In the genomic region with DNA sequence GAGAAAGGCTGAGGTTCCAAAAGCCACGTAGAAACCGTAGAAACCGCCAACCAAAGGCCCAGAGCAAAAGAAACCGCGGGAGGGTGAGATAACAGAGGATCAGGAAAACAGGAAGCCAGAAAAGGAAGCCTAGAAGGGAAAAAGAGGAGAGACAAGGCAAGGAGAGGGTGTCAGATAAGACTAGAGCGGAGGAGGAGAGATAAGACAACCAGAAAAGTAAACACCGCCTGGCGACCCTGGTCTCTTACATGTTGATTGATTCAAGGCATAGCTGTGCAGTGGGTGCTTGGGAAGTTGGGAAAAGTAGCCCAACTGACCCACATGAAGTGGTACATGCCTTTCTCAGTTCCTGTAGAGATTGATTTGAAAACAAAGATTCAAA, we compare ENCODE assay signal across 12 mouse cellular contexts. TPM values are rescaled to one million over a fixed set of nuclear protein-coding genes. Genes with fewer than 3 reads are reported as not detected.
DNase-seq lines count a peak whose midpoint lies in the region; ATAC-seq and TF ChIP-seq lines count a peak whose summit lies in the region.
"Had no signal": no experiment of that assay in that cellular context is flagged by ENCODE, and none has a peak within 500 bp of the region (broad histone marks: within the 10 kb centered on the region; RNA-seq: fewer than 3 reads in every experiment).

No protein-coding gene starts in this region.

- TF ChIP-seq POLR2A in heart, adult 2 months (IDR thresholded peaks at IDR 0.05; ENCODE audit: insufficient read depth, low read depth, low read length), result 0 out of 2 replicates have a peak, but pooled peaks have one; percentile 14
- no peak for TF ChIP-seq POLR2A in bone marrow macrophage, adult 2 months (IDR thresholded peaks at IDR 0.05; ENCODE audit: borderline replicate concordance, low read depth, low read length)

- H3K4me1 ChIP-seq in heart, adult 2 months (ENCODE audit: control insufficient read depth, insufficient read depth, low read length), result peaks cover 11% of the 10 kb centered on the region
- H3K4me1 ChIP-seq in kidney, embryonic 16.5 days (ENCODE audit: insufficient read depth, low read length), result peaks cover 39% of the 10 kb centered on the region
- peaks cover 45% of the 10 kb centered on the region for H3K4me1 ChIP-seq in bone marrow macrophage, adult 2 months (ENCODE audit: control insufficient read depth, insufficient read depth, low read length)
- peaks cover 48% of the 10 kb centered on the region for H3K4me1 ChIP-seq in embryonic facial prominence, embryonic 10.5 days

- no peaks in the 10 kb centered on the region for H3K36me3 ChIP-seq in heart, adult 2 months (ENCODE audit: control insufficient read depth, insufficient read depth, low read length)
- no peaks in the 10 kb centered on the region; the same call in 1 of the 2 replicates for H3K36me3 ChIP-seq in kidney, embryonic 16.5 days (ENCODE audit: insufficient read depth, low read length)
- H3K36me3 ChIP-seq in macrophage (ENCODE audit: inconsistent target), result peaks cover 4% of the 10 kb centered on the region; the same call in 1 of the 2 replicates
- H3K36me3 ChIP-seq in embryonic facial prominence, embryonic 10.5 days (replicated peaks), result peaks cover 21% of the 10 kb centered on the region

- no peak overlapping the region for H3K9ac ChIP-seq in heart, adult 2 months (ENCODE audit: low read depth, low read length)
- H3K9ac ChIP-seq in kidney, embryonic 16.5 days (replicated peaks; ENCODE audit: low read length), result 0 out of 2 replicates have a peak overlapping the region, but pooled peaks have one; percentile 25
- H3K9ac ChIP-seq: limb, embryonic 13.5 days had no signal

- no peak overlapping the region for H3K4me3 ChIP-seq in heart, adult 2 months
- no peak overlapping the region for H3K4me3 ChIP-seq in kidney, embryonic 16.5 days (ENCODE audit: low read length)
- H3K4me3 ChIP-seq in bone marrow macrophage, adult 2 months (ENCODE audit: insufficient read depth, low read length), result no peak overlapping the region
- H3K4me3 ChIP-seq in macrophage (ENCODE audit: inconsistent target), result no peak overlapping the region
- no peak overlapping the region for H3K4me3 ChIP-seq in embryonic facial prominence, embryonic 10.5 days
- H3K4me3 ChIP-seq: erythroblast, embryonic 14.5 days; limb, embryonic 13.5 days had no signal

- no peak for ATAC-seq in kidney, embryonic 16.5 days (ENCODE audit: low FRiP score, low TSS enrichment)

- H3K27ac ChIP-seq in heart, adult 2 months, result peak overlapping the region; percentile 39
- H3K27ac ChIP-seq in kidney, embryonic 16.5 days (ENCODE audit: low read length), result no peak overlapping the region
- H3K27ac ChIP-seq in bone marrow macrophage, adult 2 months (ENCODE audit: insufficient read depth, low read depth, low read length), result peak overlapping the region; percentile 98
- peak overlapping the region; percentile 55 for H3K27ac ChIP-seq in macrophage
- H3K27ac ChIP-seq in embryonic facial prominence, embryonic 10.5 days (replicated peaks), result no peak overlapping the region
- H3K27ac ChIP-seq: limb, embryonic 13.5 days had no signal

- H3K79me2 ChIP-seq in heart, adult 2 months (replicated peaks; ENCODE audit: control insufficient read depth, insufficient read depth, low read length), result no peaks in the 10 kb centered on the region
- H3K79me2 ChIP-seq in macrophage (ENCODE audit: inconsistent target), result peaks cover 30% of the 10 kb centered on the region; the same call in 1 of the 2 replicates

- H3K27me3 ChIP-seq in heart, adult 2 months (ENCODE audit: control insufficient read depth, insufficient read depth, low read length), result no peaks in the 10 kb centered on the region
- no peaks in the 10 kb centered on the region for H3K27me3 ChIP-seq in kidney, embryonic 16.5 days (ENCODE audit: insufficient read depth, low read length)
- no peaks in the 10 kb centered on the region for H3K27me3 ChIP-seq in embryonic facial prominence, embryonic 10.5 days (replicated peaks; ENCODE audit: low read depth, poor library complexity, severe bottlenecking)

- intact Hi-C loops in heart, adult 2 months (cut with DNase I), result no loop called here
- intact Hi-C loops in heart, postnatal 36 days (cut with DNase I), result no loop called here

- H3K4me2 ChIP-seq in kidney, embryonic 16.5 days (replicated peaks; ENCODE audit: low read depth, low read length), result no peak overlapping the region
- H3K4me2 ChIP-seq: limb, embryonic 13.5 days had no signal

- TF ChIP-seq EP300 in heart, adult 2 months (IDR thresholded peaks at IDR 0.05; ENCODE audit: insufficient read depth, low read depth, low read length), result no peak

- no peak for TF ChIP-seq CTCF in heart, adult 2 months (IDR thresholded peaks at IDR 0.05)
- TF ChIP-seq CTCF in bone marrow macrophage, adult 2 months (IDR thresholded peaks at IDR 0.05; ENCODE audit: low read depth, low read length), result no peak

- H3K9me3 ChIP-seq in kidney, embryonic 16.5 days (ENCODE audit: low read length), result no peaks in the 10 kb centered on the region
- peaks cover 14% of the 10 kb centered on the region for H3K9me3 ChIP-seq in embryonic facial prominence, embryonic 10.5 days
- H3K9me3 ChIP-seq: limb, embryonic 13.5 days had no signal

- no peak for DNase-seq in heart, adult 2 months
- DNase-seq in heart, postnatal 36 days, result no peak
- no peak for DNase-seq in kidney, adult 11 months
- DNase-seq in T-cell, adult 2 months (ENCODE audit: low spot score), result no peak
- DNase-seq in embryonic facial prominence, embryonic 10.5 days (ENCODE audit: low spot score), result no peak
- DNase-seq: gastrocnemius, postnatal 36 days had no signal

- 26% methylated on average over 8 of the region's 8 CpGs for WGBS in heart, adult 2 months
- 31% methylated on average over 8 of the region's 8 CpGs for WGBS in kidney, embryonic 16.5 days
- 30% methylated on average over 8 of the region's 8 CpGs for WGBS in macrophage (ENCODE audit: missing documents)
- WGBS in embryonic facial prominence, embryonic 10.5 days, result 60% methylated on average over 8 of the region's 8 CpGs

RNA-seq across cellular contexts. Expression of gene Apoc1, which starts 2.7 kb away (rescaled TPM):
- 1 to 10 TPM; 2.7 to 4.2 TPM for total RNA-seq in heart, adult 2 months (2021)
- polyA plus RNA-seq in heart, adult 2 months (2012; rRNA removed), result 3.1 and 7.2 TPM in 2 replicates
- 1 to 10 TPM; 1.2 to 3.3 TPM for total RNA-seq in heart, postnatal 36 days (2021)
- 13.4 and 16.1 TPM in 2 replicates for polyA plus RNA-seq in kidney, embryonic 16.5 days (2015; fragmentation: Nextera tagmentation; extraction: Ambion mirVana)
- not detected in 2 replicates for polyA plus RNA-seq in bone marrow macrophage, adult 2 months (2012; ENCODE audit: insufficient read depth, insufficient read length, missing spikeins)
- total RNA-seq in macrophage (2018; cell fraction: chromatin; rRNA removed), result 1 to 10 TPM in 1 of 26 experiments, not detected in 25; 2.8 TPM
- 1 to 10 TPM in 25 of 26 experiments, under 1 TPM in 1; 0.93 to 9.2 (median 2.6) TPM for total RNA-seq in macrophage (2018; cell fraction: cytosol; rRNA removed)
- total RNA-seq in macrophage (2018; cell fraction: nucleus; rRNA removed), result 1 to 10 TPM in 8 of 26 experiments, not detected in 18; 1.8 to 6.1 (median 2.3) TPM
- polyA plus RNA-seq in macrophage (2018), result 4.3 to 4.7 TPM (median 4.4 TPM) in 3 replicates
- 3.6 and 4.7 TPM in 2 replicates for polyA plus RNA-seq in embryonic facial prominence, embryonic 10.5 days (2016; fragmentation: Nextera tagmentation; extraction: Ambion mirVana)

RNA-seq across cellular contexts. Expression of gene Apoe, which starts 3.8 kb away (rescaled TPM):
- total RNA-seq in heart, adult 2 months (2021), result 100 to 1,000 TPM; 278 to 293 TPM
- polyA plus RNA-seq in heart, adult 2 months (2012; rRNA removed), result 456 and 519 TPM in 2 replicates
- 100 to 1,000 TPM; 308 to 344 TPM for total RNA-seq in heart, postnatal 36 days (2021)
- 291 and 312 TPM in 2 replicates for polyA plus RNA-seq in kidney, embryonic 16.5 days (2015; fragmentation: Nextera tagmentation; extraction: Ambion mirVana)
- polyA plus RNA-seq in bone marrow macrophage, adult 2 months (2012; ENCODE audit: insufficient read depth, insufficient read length, missing spikeins), result 16,287 and 16,533 TPM in 2 replicates
- total RNA-seq in macrophage (2018; cell fraction: chromatin; rRNA removed), result 100 to 1,000 TPM in 24 of 26 experiments, 10 to 100 TPM in 2; 88.7 to 552 (median 167) TPM
- over 10,000 TPM in 1 of 26 experiments, 1,000 to 10,000 TPM in 25; 2,271 to 10,488 (median 5,747) TPM for total RNA-seq in macrophage (2018; cell fraction: cytosol; rRNA removed)
- 1,000 to 10,000 TPM in 25 of 26 experiments, 100 to 1,000 TPM in 1; 950 to 5,502 (median 3,280) TPM for total RNA-seq in macrophage (2018; cell fraction: nucleus; rRNA removed)
- polyA plus RNA-seq in macrophage (2018), result 11,661 to 20,761 TPM (median 14,221 TPM) in 3 replicates
- 135 and 168 TPM in 2 replicates for polyA plus RNA-seq in embryonic facial prominence, embryonic 10.5 days (2016; fragmentation: Nextera tagmentation; extraction: Ambion mirVana)

RNA-seq across cellular contexts. Expression of gene Apoc4, which starts 13.9 kb away (rescaled TPM):
- not detected for total RNA-seq in heart, adult 2 months (2021)
- 0.82 TPM in 1 of 2 replicates, not detected in the other for polyA plus RNA-seq in heart, adult 2 months (2012; rRNA removed)
- total RNA-seq in heart, postnatal 36 days (2021), result not detected
- 1.6 and 2.2 TPM in 2 replicates for polyA plus RNA-seq in kidney, embryonic 16.5 days (2015; fragmentation: Nextera tagmentation; extraction: Ambion mirVana)
- not detected in 2 replicates for polyA plus RNA-seq in bone marrow macrophage, adult 2 months (2012; ENCODE audit: insufficient read depth, insufficient read length, missing spikeins)
- under 1 TPM in 1 of 26 experiments, not detected in 25; 0.33 TPM for total RNA-seq in macrophage (2018; cell fraction: chromatin; rRNA removed)
- total RNA-seq in macrophage (2018; cell fraction: cytosol; rRNA removed), result 1 to 10 TPM in 1 of 26 experiments, under 1 TPM in 19, not detected in 6; 0.27 to 1.0 (median 0.52) TPM
- total RNA-seq in macrophage (2018; cell fraction: nucleus; rRNA removed), result not detected
- polyA plus RNA-seq in macrophage (2018), result 1.1 TPM in 1 of 3 replicates, not detected in the others
- polyA plus RNA-seq in embryonic facial prominence, embryonic 10.5 days (2016; fragmentation: Nextera tagmentation; extraction: Ambion mirVana), result 0.09 TPM in 1 of 2 replicates, not detected in the other
- total RNA-seq: common myeloid progenitor, adult 5-6 weeks had no signal
- polyA plus RNA-seq: limb, embryonic 13.5 days had no signal

RNA-seq across cellular contexts. Expression of gene Gm44805, which starts 14.0 kb away (rescaled TPM):
- not detected for total RNA-seq in heart, adult 2 months (2021)
- not detected in 2 replicates for polyA plus RNA-seq in heart, adult 2 months (2012; rRNA removed)
- total RNA-seq in heart, postnatal 36 days (2021), result not detected
- 1.1 TPM in 1 of 2 replicates, not detected in the other for polyA plus RNA-seq in kidney, embryonic 16.5 days (2015; fragmentation: Nextera tagmentation; extraction: Ambion mirVana)
- polyA plus RNA-seq in bone marrow macrophage, adult 2 months (2012; ENCODE audit: insufficient read depth, insufficient read length, missing spikeins), result not detected in 2 replicates
- 1 to 10 TPM in 1 of 26 experiments, not detected in 25; 2.2 TPM for total RNA-seq in macrophage (2018; cell fraction: chromatin; rRNA removed)
- 1 to 10 TPM in 1 of 26 experiments, under 1 TPM in 1, not detected in 24; 0.49 to 1.2 TPM for total RNA-seq in macrophage (2018; cell fraction: cytosol; rRNA removed)
- not detected for total RNA-seq in macrophage (2018; cell fraction: nucleus; rRNA removed)
- polyA plus RNA-seq in macrophage (2018), result not detected in 3 replicates
- polyA plus RNA-seq in embryonic facial prominence, embryonic 10.5 days (2016; fragmentation: Nextera tagmentation; extraction: Ambion mirVana), result not detected in 2 replicates
- total RNA-seq: common myeloid progenitor, adult 5-6 weeks; gastrocnemius, postnatal 36 days had no signal
- polyA plus RNA-seq: erythroblast, embryonic 14.5 days; limb, embryonic 13.5 days had no signal

RNA-seq across cellular contexts. Expression of gene Apoc2, which starts 17.5 kb away (rescaled TPM):
- total RNA-seq in heart, adult 2 months (2021), result under 1 TPM in 1 of 2 experiments, not detected in 1; 0.47 TPM
- polyA plus RNA-seq in heart, adult 2 months (2012; rRNA removed), result not detected in 2 replicates
- not detected for total RNA-seq in heart, postnatal 36 days (2021)
- polyA plus RNA-seq in kidney, embryonic 16.5 days (2015; fragmentation: Nextera tagmentation; extraction: Ambion mirVana), result 2.8 and 4.7 TPM in 2 replicates
- 56.2 and 70.4 TPM in 2 replicates for polyA plus RNA-seq in bone marrow macrophage, adult 2 months (2012; ENCODE audit: insufficient read depth, insufficient read length, missing spikeins)
- total RNA-seq in macrophage (2018; cell fraction: chromatin; rRNA removed), result 1 to 10 TPM in 11 of 26 experiments, not detected in 15; 1.3 to 3.4 (median 2.2) TPM
- total RNA-seq in macrophage (2018; cell fraction: cytosol; rRNA removed), result 10 to 100 TPM; 21.6 to 44.6 (median 31.8) TPM
- 10 to 100 TPM in 4 of 26 experiments, 1 to 10 TPM in 22; 2.1 to 15.0 (median 5.5) TPM for total RNA-seq in macrophage (2018; cell fraction: nucleus; rRNA removed)
- polyA plus RNA-seq in macrophage (2018), result 31.8 to 82.7 TPM (median 33.3 TPM) in 3 replicates
- 0.29 and 0.47 TPM in 2 replicates for polyA plus RNA-seq in embryonic facial prominence, embryonic 10.5 days (2016; fragmentation: Nextera tagmentation; extraction: Ambion mirVana)
- total RNA-seq: common myeloid progenitor, adult 5-6 weeks had no signal

Comparison
In these comparisons a context has a peak if more than half of its experiments do, and no peak if none do; other contexts are left out.
1. H3K27ac ChIP-seq: peak in heart, adult 2 months (single experiment), bone marrow macrophage, adult 2 months (single experiment) and macrophage (single experiment); none in kidney, embryonic 16.5 days (single experiment) and embryonic facial prominence, embryonic 10.5 days (single experiment).
2. RNA of gene Apoe, which starts 3.8 kb away (polyA plus RNA-seq): 11,661 to 20,761 TPM in macrophage and 16,287 to 16,533 TPM in bone marrow macrophage, adult 2 months; 456 to 519 TPM in heart, adult 2 months, 291 to 312 TPM in kidney, embryonic 16.5 days and 135 to 168 TPM in embryonic facial prominence, embryonic 10.5 days; every median in the first group is over 10 times any median in the second.